Mouse (Mus musculus) left cerebral cortex, postnatal 25 days (tissue): Measurements from ENCODE around the gene Itga8. TPM values are rescaled to one million over a fixed set of nuclear protein-coding genes. Genes with fewer than 3 reads are reported as not detected.

Source experiments
- DNase-seq, 2 experiments: peaks; one replicate each; pipeline ENCODE4 v3.0.0; 2022; ENCODE audit warnings: low spot score in 2 of 2, mixed read lengths in 1 of 2
- intact Hi-C: fragments of 180-260 bp; cut with DNase I; formaldehyde crosslinking; loops from one replicate; pipeline ENCODE4 v1.15.1; 2025
- total RNA-seq, 2 experiments: library from RNA; stranded (reverse); gene quantifications; 2 replicates each; pipeline ENCODE4 v1.2.3; 2021

The Itga8 gene
- total RNA-seq, 2 experiments from 2014 or later, result 9.3 to 9.8 TPM

DNA sequence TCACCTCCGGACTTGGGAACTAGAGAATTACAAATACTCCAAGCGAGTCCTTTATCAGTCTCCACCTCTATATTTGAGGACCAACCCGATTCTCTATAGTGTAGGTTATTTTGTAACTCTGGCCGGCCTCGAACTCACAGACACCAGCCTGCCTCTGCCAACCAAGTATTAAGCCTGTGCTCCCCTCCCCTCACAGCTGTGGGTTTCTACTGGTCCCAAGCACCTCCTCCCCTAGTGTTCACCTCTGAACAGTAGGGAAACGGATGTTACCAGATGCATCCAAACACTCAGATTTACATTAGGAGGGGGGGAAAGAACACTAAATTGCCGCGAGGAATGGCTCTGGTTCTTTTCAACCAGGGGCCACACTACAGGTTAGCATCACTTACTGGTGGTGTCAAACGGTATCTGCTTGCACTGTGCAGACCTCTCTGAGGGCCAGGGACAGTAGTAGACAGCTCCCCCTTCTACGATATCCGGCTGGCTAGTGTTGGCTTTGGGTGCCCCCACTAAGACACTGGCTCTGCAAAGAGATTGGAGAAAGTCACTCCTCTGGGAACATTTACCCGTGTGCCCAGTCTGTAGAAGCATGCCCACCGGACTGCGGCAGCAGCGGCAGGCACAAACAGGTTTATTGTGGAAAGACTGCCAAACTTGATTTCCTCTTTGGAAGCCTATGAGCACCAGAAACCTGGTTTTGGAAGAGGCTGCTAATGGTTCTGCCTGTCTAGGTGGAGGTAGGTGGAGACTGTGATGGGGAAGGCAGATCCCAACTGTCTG is 1.1 kb downstream of the Itga8 start:
- intact Hi-C loops, result loop anchor here (1.0 to 10.0 kb wide), 5 partner anchors 87 to 506 kb away; no protein-coding TSS in a partner anchor

DNA sequence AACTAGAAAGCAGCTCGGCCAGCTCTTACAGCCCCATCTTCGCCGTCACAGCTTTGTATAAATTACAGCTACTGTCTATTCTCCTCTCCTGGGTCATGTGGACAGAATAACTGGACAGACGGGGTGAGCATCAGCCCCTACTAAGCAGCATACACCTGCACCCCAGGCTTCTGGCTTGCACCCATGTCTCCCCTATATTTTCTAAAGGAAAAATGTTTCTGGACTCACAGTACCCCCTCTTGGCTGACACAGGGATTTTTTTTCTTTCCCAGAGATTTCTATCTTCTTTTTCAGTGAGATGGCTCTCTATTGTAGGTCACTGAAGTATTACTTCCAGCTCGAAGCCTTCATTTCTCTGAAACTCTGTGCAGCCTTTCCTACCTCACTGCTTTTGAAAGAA is 4.4 kb downstream of the Itga8 start:
- intact Hi-C loops, result loop anchor here (1.0 kb wide), 1 partner anchor 295 kb away; no protein-coding TSS in a partner anchor
- DNase-seq, result no peak

More for the DNA sequence above, 1.1 kb downstream of the Itga8 start:
- peak in 1 of 2 experiments; percentile 38 for DNase-seq

DNA sequence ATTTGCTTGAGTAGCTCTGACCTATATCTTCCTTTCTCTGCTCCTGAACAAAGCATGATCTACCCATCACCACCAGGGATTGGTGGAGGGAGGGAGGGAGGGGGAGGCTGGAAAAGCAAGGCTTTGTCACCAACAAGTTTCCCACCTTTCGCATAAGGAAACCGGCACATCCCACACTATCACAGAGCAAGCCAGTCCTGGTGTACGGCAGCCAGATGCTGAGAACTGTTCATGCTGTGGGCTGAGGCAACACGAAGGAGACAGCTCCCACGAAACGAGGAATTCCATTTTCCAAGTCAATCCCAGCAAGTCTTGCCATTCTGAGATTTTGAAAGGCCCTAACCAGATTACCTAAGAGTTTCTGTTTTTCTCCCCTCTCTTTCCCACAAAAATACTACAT is 6.6 kb downstream of the Itga8 start:
- intact Hi-C loops, result no loop called here
- DNase-seq, result peak; percentile 55 to 95

DNA sequence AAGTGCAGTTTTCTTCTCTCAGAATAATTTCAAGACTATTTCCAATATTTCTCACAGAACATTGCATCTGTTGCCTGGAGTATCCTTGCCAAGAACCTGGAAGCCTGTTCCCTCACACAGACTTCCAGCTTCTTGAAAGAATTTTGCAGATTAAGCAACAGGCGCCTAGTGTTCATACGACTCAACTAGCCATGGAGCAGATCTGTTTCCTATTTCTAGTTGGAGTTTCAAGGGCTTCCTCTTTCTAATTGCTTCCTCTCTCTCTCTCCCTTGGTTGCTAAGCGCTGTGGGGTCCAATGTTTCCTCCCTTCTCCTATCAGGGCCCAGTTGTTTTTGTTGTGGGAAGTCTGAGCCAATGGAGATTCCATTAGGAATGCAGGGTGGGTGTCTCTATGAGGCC is 7.7 kb downstream of the Itga8 start:
- peak; percentile 26 to 75 for DNase-seq
- intact Hi-C loops, result loop anchor here (5.0 kb wide), 2 partner anchors 137 to 483 kb away; no protein-coding TSS in a partner anchor

DNA sequence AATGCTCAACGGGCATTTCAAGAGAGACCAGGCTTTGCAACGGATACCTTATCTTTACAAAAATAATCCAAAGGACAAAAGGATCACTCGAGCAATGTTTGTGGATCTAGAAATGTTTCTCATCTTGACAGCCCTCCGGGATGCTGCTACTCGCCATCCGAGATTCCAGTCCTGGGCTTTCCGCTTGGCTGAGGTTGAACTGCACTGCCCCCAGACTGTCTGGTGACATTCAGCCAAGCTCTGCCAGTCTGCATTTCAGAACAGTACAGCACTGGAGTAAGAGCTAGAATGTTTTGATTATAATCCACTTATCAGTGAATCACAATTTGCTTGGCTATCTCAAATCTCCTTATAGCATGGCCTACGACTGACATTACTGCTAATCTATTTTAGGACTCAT is 8.3 kb downstream of the Itga8 start:
- intact Hi-C loops, result loop anchor here (5.0 kb wide), 2 partner anchors 136 to 484 kb away; no protein-coding TSS in a partner anchor
- no peak for DNase-seq

DNA sequence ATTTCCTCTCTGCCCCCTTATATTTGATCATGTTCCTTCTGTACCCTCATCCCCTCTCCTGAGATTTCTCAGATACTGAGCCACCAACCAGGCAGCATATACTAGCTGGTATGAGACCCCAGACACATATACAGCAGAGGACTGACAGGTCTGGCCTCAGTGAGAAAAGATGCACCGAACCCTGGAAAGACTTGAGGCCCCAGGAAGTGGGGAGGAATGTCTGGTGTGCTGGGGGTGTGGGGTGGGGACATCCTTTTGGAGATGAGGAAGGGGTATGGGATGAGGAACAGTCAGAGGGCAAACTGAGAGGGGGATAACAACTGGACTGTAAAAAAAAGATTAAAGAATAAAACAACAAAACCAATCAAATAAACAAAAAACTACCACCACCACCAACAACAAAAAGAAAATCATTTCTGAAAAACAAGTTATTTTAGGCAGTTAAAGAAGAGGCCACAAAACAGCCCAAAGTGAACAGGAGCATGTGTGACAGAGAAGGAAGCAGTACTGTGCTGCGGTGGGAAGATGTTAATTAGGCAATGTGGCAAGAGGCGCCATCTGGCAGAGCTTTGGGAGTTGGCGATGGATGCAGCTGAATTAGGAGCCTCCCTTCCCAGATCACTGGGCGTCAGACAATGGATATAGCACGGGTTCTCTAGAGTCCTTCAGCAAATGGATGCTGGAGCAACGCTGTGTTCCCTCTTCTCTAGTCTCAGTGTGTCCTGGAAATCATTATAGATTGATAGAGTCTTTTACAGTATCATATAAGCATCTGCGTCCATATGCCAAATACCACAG is 9.5 kb downstream of the Itga8 start:
- intact Hi-C loops, result loop anchor here (5.0 kb wide), 2 partner anchors 135 to 485 kb away; no protein-coding TSS in a partner anchor
- DNase-seq, result peak; percentile 83 to 97

DNA sequence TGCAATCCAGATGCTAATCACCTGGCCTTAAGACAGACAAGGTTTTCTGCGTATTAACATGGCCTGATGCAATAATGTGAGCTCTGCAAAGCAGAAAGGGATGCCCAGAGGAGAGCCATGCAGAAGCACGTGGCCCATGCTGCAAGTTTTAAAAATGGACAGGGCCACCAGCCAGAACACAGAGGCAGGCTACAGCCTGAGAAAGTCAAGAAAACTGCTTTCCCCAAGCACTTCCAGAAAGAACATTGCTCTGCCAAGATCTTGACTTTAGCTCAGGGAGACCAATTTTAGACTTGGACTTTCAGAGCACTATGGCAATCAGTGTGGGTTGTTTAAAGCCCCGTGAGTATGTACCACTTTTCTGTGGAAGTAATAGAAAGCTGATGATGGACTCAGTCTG is 11.5 kb downstream of the Itga8 start:
- intact Hi-C loops, result loop anchor here (5.0 kb wide), 2 partner anchors 133 to 487 kb away; no protein-coding TSS in a partner anchor
- DNase-seq, result peak in 1 of 2 experiments; percentile 66

DNA sequence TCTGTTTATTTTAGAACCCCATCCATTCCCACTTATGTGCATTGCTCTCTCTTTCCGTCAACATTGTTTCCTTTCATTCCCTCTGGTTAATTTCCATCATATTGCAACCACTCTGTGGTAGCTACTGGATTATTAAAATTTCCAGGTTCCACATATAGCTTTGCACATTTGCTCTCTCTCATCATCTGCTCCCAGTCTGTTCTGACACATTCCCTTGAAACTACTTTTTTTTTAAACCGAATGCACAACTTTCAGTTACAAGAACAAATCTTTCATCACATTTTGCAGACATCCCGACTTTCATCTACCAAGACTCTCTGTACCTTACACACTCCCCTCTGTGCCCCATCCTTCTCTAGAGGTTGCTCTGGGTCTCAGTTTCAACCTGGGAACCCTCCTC is 13.9 kb downstream of the Itga8 start:
- intact Hi-C loops, result no loop called here
- DNase-seq, result peak in 1 of 2 experiments; percentile 43

DNA sequence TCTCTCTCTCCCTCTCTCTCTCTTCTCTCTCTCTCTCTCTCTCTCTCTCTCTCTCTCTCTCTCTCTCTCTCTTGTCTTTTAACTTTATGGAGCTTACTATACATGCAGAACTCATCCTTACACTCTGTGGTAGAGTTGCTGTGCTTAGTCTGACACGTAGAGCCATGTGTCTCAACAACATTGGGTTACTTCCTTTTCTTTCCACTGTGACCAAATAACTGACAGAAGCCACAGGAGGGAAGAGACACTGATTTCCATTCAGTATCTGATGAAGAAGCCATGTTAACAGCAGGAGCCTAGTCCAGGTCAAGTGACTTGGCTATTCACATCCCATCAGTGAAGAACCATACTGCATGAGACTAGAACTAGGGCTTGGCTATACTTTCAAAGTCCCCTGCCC is 21.1 kb downstream of the Itga8 start:
- intact Hi-C loops, result no loop called here
- no peak for DNase-seq

DNA sequence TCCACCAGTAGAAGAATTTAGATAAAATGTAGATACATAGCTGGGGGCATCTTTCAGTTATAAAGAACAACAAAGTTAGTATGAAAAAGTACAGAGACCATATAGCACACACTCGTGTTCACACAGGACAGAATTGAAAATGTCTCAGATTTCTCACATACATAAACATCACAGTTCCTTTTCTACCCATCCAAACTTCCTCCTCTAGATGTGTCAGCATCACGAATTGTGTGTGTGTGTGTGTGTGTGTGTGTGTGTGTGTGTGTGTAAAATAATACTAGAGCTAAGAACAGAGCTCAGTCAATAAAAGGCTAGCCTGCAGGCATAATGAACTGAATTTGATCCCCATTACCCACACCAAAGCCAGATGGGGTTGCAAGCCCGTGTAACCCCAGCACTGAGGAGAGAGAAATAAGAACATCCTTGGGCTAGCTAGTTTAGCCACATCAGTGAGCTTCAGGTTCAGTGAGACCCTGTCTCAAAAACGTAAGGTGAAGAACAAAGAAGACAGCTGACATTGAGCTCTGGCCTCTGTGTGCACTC is 22.6 kb downstream of the Itga8 start:
- no peak for DNase-seq
- intact Hi-C loops, result no loop called here

DNA sequence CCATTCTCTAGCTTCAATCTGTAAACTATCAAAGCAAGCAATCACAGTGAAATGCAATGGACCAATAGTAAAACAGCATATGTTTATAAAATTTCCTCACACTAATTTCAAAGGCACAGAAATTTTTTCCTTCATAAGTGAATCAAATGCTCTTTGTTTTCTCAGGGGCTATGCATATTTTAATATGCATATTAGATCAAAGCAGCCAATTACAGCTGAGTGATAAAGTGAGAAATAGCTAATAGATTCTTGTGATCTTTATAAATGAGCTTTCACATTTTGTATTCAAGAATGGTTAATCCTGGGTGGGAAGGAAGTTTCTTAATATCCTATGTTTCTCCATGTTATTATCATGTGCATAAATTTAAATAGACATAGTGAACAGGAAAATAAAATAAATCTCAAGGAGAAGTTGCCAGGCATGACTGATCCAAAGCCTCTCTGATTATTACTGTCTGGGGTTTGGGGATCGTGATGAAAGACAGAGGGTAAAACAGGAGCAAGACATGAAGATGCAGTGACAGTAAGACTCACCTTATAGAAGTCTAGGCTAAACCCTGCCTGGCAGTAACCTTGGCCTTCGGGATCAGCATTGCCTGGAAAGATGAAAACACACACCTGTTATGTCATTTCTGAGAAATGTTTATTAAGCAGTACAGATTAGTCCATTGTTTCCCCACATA is 44.9 kb downstream of the Itga8 start:
- intact Hi-C loops, result no loop called here
- no peak for DNase-seq

DNA sequence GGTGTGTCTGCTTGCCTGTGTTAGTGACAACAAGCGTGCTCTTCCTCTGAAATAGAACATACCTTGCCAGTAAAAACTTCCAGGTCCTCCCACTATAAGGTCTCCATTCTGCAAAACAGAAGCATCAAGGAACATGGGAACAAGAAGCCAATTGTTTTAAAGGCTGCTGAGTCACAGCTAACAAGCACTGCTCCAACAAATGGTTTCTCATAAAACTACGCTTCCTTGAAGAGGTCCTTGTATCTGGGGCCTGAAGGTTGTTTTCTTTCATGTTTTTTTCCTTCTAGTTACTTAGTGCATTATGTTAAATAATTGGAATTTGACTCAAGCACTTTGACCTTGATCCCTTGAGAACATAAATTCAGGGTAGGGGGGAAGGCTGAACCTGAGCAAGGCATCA is 45.8 kb downstream of the Itga8 start:
- intact Hi-C loops, result no loop called here
- DNase-seq, result no peak

DNA sequence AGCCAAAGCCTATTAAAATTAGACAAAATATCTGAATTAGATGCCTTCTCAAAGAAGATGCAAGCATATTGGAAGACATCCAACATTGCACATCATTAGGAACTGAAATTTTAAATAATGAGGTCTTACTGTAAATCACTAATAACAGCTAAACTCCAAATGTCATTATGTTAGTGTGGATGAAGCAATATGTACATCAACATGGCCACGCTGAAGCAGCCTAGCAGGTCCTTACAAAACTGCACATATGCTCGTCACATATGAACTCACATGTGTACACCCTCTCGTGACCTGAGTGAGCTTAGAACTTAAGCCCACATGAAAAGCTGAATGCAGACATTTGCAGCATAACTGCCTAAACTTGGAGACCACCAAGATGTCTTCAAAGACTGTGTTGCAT is 66.4 kb downstream of the Itga8 start:
- intact Hi-C loops, result no loop called here
- no peak for DNase-seq

DNA sequence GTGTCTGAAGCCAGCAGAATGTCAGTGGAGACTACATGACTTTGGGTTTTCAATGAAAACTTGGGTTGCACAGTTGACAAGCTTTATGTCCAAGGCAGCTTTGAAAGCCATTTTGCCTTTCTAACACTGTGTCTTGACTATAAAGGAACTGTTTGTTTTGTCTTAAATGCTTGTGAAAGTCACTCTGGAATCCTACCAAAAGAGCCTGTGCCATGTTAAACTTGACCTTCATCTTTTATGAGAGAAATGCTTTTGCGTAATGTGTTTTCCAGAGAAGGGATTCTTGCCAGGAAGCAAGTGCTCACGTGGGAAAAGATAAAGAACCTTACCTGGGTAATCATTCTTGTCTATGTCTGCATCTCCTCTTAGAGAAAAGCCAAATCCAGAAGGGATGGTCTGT is 72.0 kb downstream of the Itga8 start:
- no peak for DNase-seq
- intact Hi-C loops, result no loop called here

DNA sequence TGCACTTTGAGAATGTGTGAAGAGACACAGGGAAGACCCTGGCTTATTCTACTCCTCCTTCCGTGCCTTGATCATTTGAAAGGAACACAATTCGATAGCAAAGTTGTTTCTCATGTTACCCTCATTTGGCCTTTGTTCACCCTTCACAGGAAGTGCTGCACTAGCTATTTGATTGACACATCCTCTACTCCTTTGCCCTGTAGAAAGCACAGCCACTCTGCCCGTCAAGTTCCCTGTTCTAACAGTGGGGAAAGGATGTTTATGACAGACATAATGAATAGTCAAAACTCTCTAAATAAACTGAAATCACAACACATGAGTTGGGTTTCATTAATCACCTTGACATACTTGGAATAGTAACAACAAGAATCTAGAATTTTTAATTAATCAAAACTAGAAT is 73.4 kb downstream of the Itga8 start:
- intact Hi-C loops, result no loop called here
- DNase-seq, result no peak

DNA sequence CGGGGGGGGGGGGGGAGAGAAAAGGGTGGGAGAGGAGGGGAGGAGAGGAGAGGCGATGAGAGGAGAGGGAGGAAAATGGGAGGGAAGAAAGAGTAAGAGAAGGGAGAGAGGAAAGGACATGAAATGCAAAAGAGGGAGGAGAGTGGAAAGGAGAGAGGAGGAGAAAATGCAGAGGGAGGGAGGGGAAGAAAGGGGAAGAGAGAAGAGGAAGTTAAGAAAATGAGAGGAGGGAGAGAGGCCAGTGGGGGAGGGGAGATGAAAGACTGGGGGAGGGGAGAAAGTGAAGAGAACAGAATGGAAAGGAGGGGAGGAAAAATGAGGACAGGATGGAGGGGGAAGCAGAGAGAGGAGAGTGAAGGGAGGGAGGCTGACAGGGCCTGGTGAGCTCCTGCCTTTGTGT is 74.5 kb downstream of the Itga8 start:
- DNase-seq, result no peak
- intact Hi-C loops, result no loop called here

DNA sequence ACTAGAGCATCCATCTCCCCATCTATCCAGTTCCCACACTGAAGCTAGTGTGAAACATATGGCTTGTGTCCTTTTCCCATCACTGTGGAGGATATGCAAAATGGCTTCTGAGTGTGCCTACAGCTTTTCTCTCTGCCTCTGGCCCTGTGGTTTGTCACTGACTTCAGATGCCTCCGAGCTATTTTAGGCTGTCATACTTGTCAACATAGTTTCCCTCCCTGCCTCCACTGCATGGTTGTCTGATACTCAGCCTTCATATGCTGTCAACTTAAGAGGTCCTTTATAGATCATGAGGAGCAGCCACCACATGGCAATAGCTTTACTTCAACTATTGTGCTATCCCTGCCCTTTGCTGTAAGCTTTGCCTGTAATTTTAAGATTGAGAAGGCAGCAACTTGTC is 75.4 kb downstream of the Itga8 start:
- no peak for DNase-seq
- intact Hi-C loops, result no loop called here

DNA sequence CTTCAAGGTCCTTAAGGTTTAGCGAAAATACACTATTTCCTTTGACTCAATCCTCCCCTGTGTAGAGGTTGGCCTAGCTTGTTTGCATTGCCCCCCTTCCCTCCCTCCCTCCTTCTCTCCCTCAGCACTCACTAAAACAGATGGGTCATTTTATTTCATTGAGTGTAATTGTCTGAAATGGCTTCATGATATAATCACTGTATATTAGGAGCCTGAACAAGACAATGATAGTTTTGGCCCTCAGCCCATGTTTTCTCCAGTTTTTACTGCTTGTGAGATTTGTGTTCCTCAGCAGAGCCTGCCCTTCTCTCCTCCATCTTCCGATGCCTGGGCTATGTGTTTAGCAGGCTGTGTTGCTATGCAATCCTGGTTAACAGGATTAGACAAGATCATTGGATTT is 80.1 kb downstream of the Itga8 start:
- intact Hi-C loops, result no loop called here
- no peak for DNase-seq

DNA sequence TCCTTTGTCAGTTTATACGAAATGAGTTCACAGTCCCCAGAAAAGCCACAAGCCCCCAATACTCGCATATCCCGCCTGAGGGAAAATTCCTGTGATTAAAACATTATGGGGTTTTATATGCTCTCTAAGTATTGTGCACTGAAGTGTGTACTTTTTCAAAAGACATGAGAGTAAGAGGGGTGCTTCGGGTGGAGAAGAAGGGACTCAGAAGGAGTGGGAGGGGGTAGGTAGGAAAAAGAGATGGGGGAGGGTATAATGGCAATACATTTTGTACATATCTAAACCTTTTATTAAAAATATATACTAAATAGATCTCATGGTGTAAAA is 88.3 kb downstream of the Itga8 start:
- intact Hi-C loops, result no loop called here
- no peak for DNase-seq
